Mouse (Mus musculus) testis, postnatal 14 days (tissue): Measurements from ENCODE around the gene Tuba3a.
"Not testable (repeated sequence)": the region's sequence is repeated elsewhere in the genome, so short reads cannot be mapped to it uniquely, and the experiment has no call there.

Source experiments
- DNase-seq: peaks from one replicate; pipeline ENCODE4 v3.0.0; 2021; ENCODE audit warnings: low spot score

Tuba3a gene

GRCm38 (mm10) chr6:125305465-125305864 lies 19.6 kb upstream of the Tuba3a start:
- DNase-seq = no peak

GRCm38 (mm10) chr6:125304408-125304807 lies 18.6 kb upstream of the Tuba3a start:
- DNase-seq = not testable (repeated sequence)

GRCm38 (mm10) chr6:125303242-125303641 lies 17.4 kb upstream of the Tuba3a start:
- no peak for DNase-seq

- DNase-seq = no peak
Measured at GRCm38 (mm10) chr6:125302231-125302982, 16.6 kb upstream of the Tuba3a start.

- no peak for DNase-seq
Measured at GRCm38 (mm10) chr6:125300982-125301381, 15.1 kb upstream of the Tuba3a start.

- DNase-seq = no peak
Measured at GRCm38 (mm10) chr6:125297149-125297820, 11.4 kb upstream of the Tuba3a start.

- no peak for DNase-seq
Measured at GRCm38 (mm10) chr6:125294049-125294448, 8.2 kb upstream of the Tuba3a start.

- no peak for DNase-seq
Measured at GRCm38 (mm10) chr6:125292256-125292655, 6.4 kb upstream of the Tuba3a start.

- no peak for DNase-seq
Measured at GRCm38 (mm10) chr6:125291329-125291728, 5.5 kb upstream of the Tuba3a start.

GRCm38 (mm10) chr6:125288730-125289129 lies 2.9 kb upstream of the Tuba3a start:
- no peak for DNase-seq

- DNase-seq = no peak
Measured at GRCm38 (mm10) chr6:125286944-125287343, 1.1 kb upstream of the Tuba3a start.

GRCm38 (mm10) chr6:125284751-125285150 lies 1.1 kb downstream of the Tuba3a start:
- DNase-seq = no peak

GRCm38 (mm10) chr6:125284250-125284649 lies 1.6 kb downstream of the Tuba3a start:
- no peak for DNase-seq

- DNase-seq = not testable (repeated sequence)
Measured at GRCm38 (mm10) chr6:125282721-125283120, 3.1 kb downstream of the Tuba3a start.

GRCm38 (mm10) chr6:125279729-125280128 lies 6.1 kb downstream of the Tuba3a start:
- DNase-seq = no peak

- DNase-seq = no peak
Measured at GRCm38 (mm10) chr6:125274841-125275563, 10.8 kb downstream of the Tuba3a start.

- no peak for DNase-seq
Measured at GRCm38 (mm10) chr6:125272228-125272785, 13.5 kb downstream of the Tuba3a start.

- DNase-seq = peak; percentile 79
Measured at GRCm38 (mm10) chr6:125271455-125272227, 14.2 kb downstream of the Tuba3a start.

- DNase-seq = no peak
Measured at GRCm38 (mm10) chr6:125268799-125269198, 17.0 kb downstream of the Tuba3a start.

GRCm38 (mm10) chr6:125267469-125267868 lies 18.4 kb downstream of the Tuba3a start:
- DNase-seq = no peak

- not testable (repeated sequence) for DNase-seq
Measured at GRCm38 (mm10) chr6:125266600-125266999, 19.2 kb downstream of the Tuba3a start.

- DNase-seq = no peak
Measured at GRCm38 (mm10) chr6:125266091-125266490, 19.8 kb downstream of the Tuba3a start.
